ENCODE assay signal across 11 mouse cellular contexts in genomic region chr1:180406336-180407035, GRCm38 (mm10).
DNase-seq lines count a peak whose midpoint lies in the region; ATAC-seq lines count a peak whose summit lies in the region.
"Had no signal": no experiment of that assay in that cellular context is flagged by ENCODE, and none has a peak within 500 bp of the region (broad histone marks: within the 10 kb centered on the region; RNA-seq: fewer than 3 reads in every experiment).

No protein-coding gene starts in this region.

- H3K4me1 ChIP-seq in hindbrain, embryonic 15.5 days (replicated peaks) = peaks cover 22% of the 10 kb centered on the region
- H3K4me1 ChIP-seq in hindbrain, embryonic 10.5 days (replicated peaks) = peaks cover 50% of the 10 kb centered on the region
- peaks cover 4% of the 10 kb centered on the region; the same call in 1 of the 2 replicates for H3K4me1 ChIP-seq in midbrain, embryonic 13.5 days (replicated peaks)
- H3K4me1 ChIP-seq in midbrain, embryonic 11.5 days (ENCODE audit: control insufficient read depth, insufficient read depth, low read length) = peaks cover 3% of the 10 kb centered on the region; the same call in 1 of the 2 replicates

- H3K27ac ChIP-seq in hindbrain, embryonic 15.5 days (replicated peaks) = peak overlapping the region; percentile 74; the same call in 1 of the 2 replicates
- H3K27ac ChIP-seq in hindbrain, embryonic 10.5 days = no peak overlapping the region
- no peak overlapping the region for H3K27ac ChIP-seq in midbrain, embryonic 13.5 days
- no peak overlapping the region for H3K27ac ChIP-seq in midbrain, embryonic 11.5 days (ENCODE audit: low read depth, low read length)

- H3K27me3 ChIP-seq in hindbrain, embryonic 15.5 days = no peaks in the 10 kb centered on the region
- H3K27me3 ChIP-seq in hindbrain, embryonic 10.5 days (ENCODE audit: insufficient read depth, poor library complexity, severe bottlenecking) = no peaks in the 10 kb centered on the region
- no peaks in the 10 kb centered on the region for H3K27me3 ChIP-seq in midbrain, embryonic 13.5 days
- no peaks in the 10 kb centered on the region for H3K27me3 ChIP-seq in midbrain, embryonic 11.5 days (ENCODE audit: control insufficient read depth, insufficient read depth, low read length)

- 78% methylated on average over 11 of the region's 11 CpGs for WGBS in hindbrain, embryonic 15.5 days
- WGBS in hindbrain, embryonic 10.5 days = 76% methylated on average over 11 of the region's 11 CpGs
- 83% methylated on average over 11 of the region's 11 CpGs for WGBS in midbrain, embryonic 13.5 days
- 76% methylated on average over 11 of the region's 11 CpGs for WGBS in midbrain, embryonic 11.5 days

- no peak overlapping the region for H3K4me2 ChIP-seq in hindbrain, embryonic 15.5 days
- H3K4me2 ChIP-seq in midbrain, embryonic 13.5 days (replicated peaks) = no peak overlapping the region
- no peak overlapping the region for H3K4me2 ChIP-seq in midbrain, embryonic 11.5 days

- no peak overlapping the region for H3K4me3 ChIP-seq in hindbrain, embryonic 15.5 days
- H3K4me3 ChIP-seq in hindbrain, embryonic 10.5 days = no peak overlapping the region
- no peak overlapping the region for H3K4me3 ChIP-seq in midbrain, embryonic 13.5 days (replicated peaks)
- no peak overlapping the region for H3K4me3 ChIP-seq in midbrain, embryonic 11.5 days (ENCODE audit: low read depth, low read length)
- H3K4me3 ChIP-seq: erythroblast, embryonic 14.5 days had no signal

- DNase-seq in embryo, embryonic 10.5 days (ENCODE audit: low spot score) = peak; percentile 13
- DNase-seq in embryo, embryonic 10 days (ENCODE audit: low spot score) = no peak
- no peak for DNase-seq in hindbrain, embryonic 10.5 days (ENCODE audit: low spot score)
- no peak for DNase-seq in midbrain, embryonic 11.5 days (ENCODE audit: low spot score, missing footprints)
- peak; percentile 24 for DNase-seq in naive thymus-derived CD4-positive, alpha-beta T cell, adult 2 months (ENCODE audit: low read depth)
- no peak for DNase-seq in urinary bladder, postnatal 4 days (ENCODE audit: low spot score in 2 of 2)
- DNase-seq: adrenal gland, adult 8-10 months; cerebellum, adult 11-12 months had no signal

- no peak for ATAC-seq in hindbrain, embryonic 15.5 days (ENCODE audit: low FRiP score, low read depth)
- 0 out of 2 replicates have a peak, but pooled peaks have one; percentile 19 for ATAC-seq in midbrain, embryonic 13.5 days
- ATAC-seq in midbrain, embryonic 11.5 days (ENCODE audit: low FRiP score) = no peak

- H3K36me3 ChIP-seq in hindbrain, embryonic 15.5 days = no peaks in the 10 kb centered on the region
- no peaks in the 10 kb centered on the region for H3K36me3 ChIP-seq in hindbrain, embryonic 10.5 days
- H3K36me3 ChIP-seq in midbrain, embryonic 13.5 days = no peaks in the 10 kb centered on the region
- H3K36me3 ChIP-seq in midbrain, embryonic 11.5 days (ENCODE audit: control insufficient read depth, insufficient read depth, low read length) = no peaks in the 10 kb centered on the region

- H3K9me3 ChIP-seq in hindbrain, embryonic 15.5 days = no peaks in the 10 kb centered on the region
- no peaks in the 10 kb centered on the region for H3K9me3 ChIP-seq in hindbrain, embryonic 10.5 days
- H3K9me3 ChIP-seq in midbrain, embryonic 13.5 days = no peaks in the 10 kb centered on the region
- H3K9me3 ChIP-seq in midbrain, embryonic 11.5 days (ENCODE audit: control insufficient read depth, low read length) = no peaks in the 10 kb centered on the region

- no peak overlapping the region for H3K9ac ChIP-seq in hindbrain, embryonic 15.5 days
- H3K9ac ChIP-seq in midbrain, embryonic 13.5 days (replicated peaks) = no peak overlapping the region
- H3K9ac ChIP-seq in midbrain, embryonic 11.5 days (ENCODE audit: low read length) = no peak overlapping the region

Comparison
In these comparisons a context has a peak if more than half of its experiments do, and no peak if none do; other contexts are left out.
1. DNase-seq: peak in embryo, embryonic 10.5 days (single experiment) and naive thymus-derived CD4-positive, alpha-beta T cell, adult 2 months (single experiment); none in embryo, embryonic 10 days (single experiment), hindbrain, embryonic 10.5 days (single experiment), midbrain, embryonic 11.5 days (single experiment) and urinary bladder, postnatal 4 days (0 of 2).